Mouse (Mus musculus): Measurements from ENCODE around the gene Lck. TPM values are rescaled to one million over a fixed set of nuclear protein-coding genes. Genes with fewer than 3 reads are reported as not detected.
A peak's percentile ranks its signal among the peaks of the same experiment; 100 is the strongest.

The Lck gene
- polyA plus RNA-seq, 1 experiment from 2014 or later = 9.2 TPM

- Histone ChIP-seq H3K27me3 (no peaks in the 10 kb centered on the region), H3K4me3 (no peak overlapping the region), H3K9ac (replicated peaks) (no peak overlapping the region), H3K27ac (replicated peaks) (no peak overlapping the region), H3K4me1 (peaks cover 31% of the 10 kb centered on the region), H3K9me3 (no peaks in the 10 kb centered on the region), H3K4me2 (replicated peaks) (no peak overlapping the region), H3K36me3 (peaks cover 12% of the 10 kb centered on the region)
- ATAC-seq (replicated peaks) = no peak
- WGBS = 13% methylated on average over 6 of the region's 6 CpGs
Measured at GRCm38 (mm10) chr4:129511413-129512096, 61.9 kb downstream of the Lck start.

- Histone ChIP-seq H3K27me3 (no peaks in the 10 kb centered on the region), H3K9ac (replicated peaks) (no peak overlapping the region), H3K36me3 (peaks cover 7% of the 10 kb centered on the region; the same call in 1 of the 2 replicates), H3K9me3 (no peaks in the 10 kb centered on the region), H3K4me2 (replicated peaks) (no peak overlapping the region), H3K4me3 (no peak overlapping the region), H3K27ac (replicated peaks) (no peak overlapping the region), H3K4me1 (peaks cover 25% of the 10 kb centered on the region)
- WGBS = 38% methylated on average over 6 of the region's 6 CpGs
- no peak for ATAC-seq (replicated peaks)
Measured at GRCm38 (mm10) chr4:129510723-129511412, 62.6 kb downstream of the Lck start.

GRCm38 (mm10) chr4:129509650-129510049, 63.8 kb downstream of the Lck start:
- Histone ChIP-seq H3K9ac (replicated peaks) (no peak overlapping the region), H3K36me3 (no peaks in the 10 kb centered on the region), H3K9me3 (no peaks in the 10 kb centered on the region), H3K27ac (replicated peaks) (no peak overlapping the region), H3K4me3 (no peak overlapping the region), H3K4me1 (peaks cover 14% of the 10 kb centered on the region), H3K27me3 (no peaks in the 10 kb centered on the region), H3K4me2 (replicated peaks) (no peak overlapping the region)
- no peak for ATAC-seq (replicated peaks)
- 65% methylated on average over 3 of the region's 3 CpGs for WGBS

GRCm38 (mm10) chr4:129508834-129509600, 64.4 kb downstream of the Lck start:
- no peak overlapping the region for H3K27ac ChIP-seq (replicated peaks)
- no peaks in the 10 kb centered on the region for H3K27me3 ChIP-seq
- no peak for ATAC-seq (replicated peaks)
- no peak overlapping the region for H3K4me2 ChIP-seq (replicated peaks)
- no peak overlapping the region for H3K4me3 ChIP-seq
- H3K9ac ChIP-seq (replicated peaks) = no peak overlapping the region
- no peaks in the 10 kb centered on the region for H3K36me3 ChIP-seq
- H3K4me1 ChIP-seq = peaks cover 14% of the 10 kb centered on the region
- no peaks in the 10 kb centered on the region for H3K9me3 ChIP-seq
- 66% methylated on average over 15 of the region's 15 CpGs for WGBS

- Histone ChIP-seq H3K27ac (replicated peaks) (no peak overlapping the region), H3K9me3 (no peaks in the 10 kb centered on the region), H3K4me1 (peaks cover 12% of the 10 kb centered on the region), H3K4me3 (no peak overlapping the region), H3K27me3 (no peaks in the 10 kb centered on the region), H3K36me3 (no peaks in the 10 kb centered on the region), H3K9ac (replicated peaks) (no peak overlapping the region), H3K4me2 (replicated peaks) (no peak overlapping the region)
- no peak for ATAC-seq (replicated peaks)
- WGBS = 72% methylated on average over 3 of the region's 3 CpGs
Measured at GRCm38 (mm10) chr4:129508237-129508515, 65.3 kb downstream of the Lck start.

GRCm38 (mm10) chr4:129507434-129508236, 65.8 kb downstream of the Lck start:
- Histone ChIP-seq H3K4me1 (peaks cover 8% of the 10 kb centered on the region), H3K27ac (replicated peaks) (no peak overlapping the region), H3K36me3 (no peaks in the 10 kb centered on the region), H3K4me3 (no peak overlapping the region), H3K4me2 (replicated peaks) (no peak overlapping the region), H3K9me3 (no peaks in the 10 kb centered on the region), H3K27me3 (no peaks in the 10 kb centered on the region), H3K9ac (replicated peaks) (no peak overlapping the region)
- WGBS = 72% methylated on average over 9 of the region's 10 CpGs
- no peak for ATAC-seq (replicated peaks)

GRCm38 (mm10) chr4:129505511-129505910, 67.9 kb downstream of the Lck start:
- H3K27ac ChIP-seq (replicated peaks) = no peak overlapping the region
- no peak overlapping the region for H3K4me3 ChIP-seq
- no peak for ATAC-seq (replicated peaks)
- no peak overlapping the region for H3K9ac ChIP-seq (replicated peaks)
- 79% methylated on average over 3 of the region's 3 CpGs for WGBS
- no peaks in the 10 kb centered on the region for H3K27me3 ChIP-seq
- no peaks in the 10 kb centered on the region for H3K36me3 ChIP-seq
- no peaks in the 10 kb centered on the region for H3K9me3 ChIP-seq
- H3K4me2 ChIP-seq (replicated peaks) = no peak overlapping the region
- H3K4me1 ChIP-seq = peaks cover 12% of the 10 kb centered on the region

GRCm38 (mm10) chr4:129502901-129503444, 70.5 kb downstream of the Lck start:
- Histone ChIP-seq H3K36me3 (no peaks in the 10 kb centered on the region), H3K27me3 (no peaks in the 10 kb centered on the region), H3K27ac (replicated peaks) (no peak overlapping the region), H3K4me3 (no peak overlapping the region), H3K9me3 (no peaks in the 10 kb centered on the region), H3K4me1 (peaks cover 4% of the 10 kb centered on the region; the same call in 1 of the 2 replicates), H3K4me2 (replicated peaks) (no peak overlapping the region), H3K9ac (replicated peaks) (no peak overlapping the region)
- no peak for ATAC-seq (replicated peaks)
- 80% methylated on average over 11 of the region's 11 CpGs for WGBS

GRCm38 (mm10) chr4:129502327-129502888, 71.0 kb downstream of the Lck start:
- peaks cover 4% of the 10 kb centered on the region; the same call in 1 of the 2 replicates for H3K4me1 ChIP-seq
- no peak overlapping the region for H3K4me3 ChIP-seq
- no peak for ATAC-seq (replicated peaks)
- H3K36me3 ChIP-seq = no peaks in the 10 kb centered on the region
- WGBS = 84% methylated on average over 9 of the region's 9 CpGs
- no peaks in the 10 kb centered on the region for H3K27me3 ChIP-seq
- no peak overlapping the region for H3K4me2 ChIP-seq (replicated peaks)
- H3K9me3 ChIP-seq = no peaks in the 10 kb centered on the region
- no peak overlapping the region for H3K27ac ChIP-seq (replicated peaks)
- no peak overlapping the region for H3K9ac ChIP-seq (replicated peaks)

- H3K4me1 ChIP-seq = peaks cover 15% of the 10 kb centered on the region
- H3K4me2 ChIP-seq (replicated peaks) = peak overlapping the region; percentile 65
- H3K4me3 ChIP-seq = peak overlapping the region; percentile 47
- H3K27ac ChIP-seq (replicated peaks) = peak overlapping the region; percentile 56
- no peaks in the 10 kb centered on the region for H3K36me3 ChIP-seq
- peak; percentile 77 for ATAC-seq (replicated peaks)
- H3K27me3 ChIP-seq = no peaks in the 10 kb centered on the region
- WGBS = 1% methylated on average over 49 of the region's 49 CpGs
- no peaks in the 10 kb centered on the region for H3K9me3 ChIP-seq
- peak overlapping the region; percentile 55 for H3K9ac ChIP-seq (replicated peaks)
Measured at GRCm38 (mm10) chr4:129500607-129501566, 72.6 kb downstream of the Lck start.
